Mouse (Mus musculus): ENCODE results near the gene Slc12a8.
"Not testable (repeated sequence)": the region's sequence is repeated elsewhere in the genome, so short reads cannot be mapped to it uniquely, and the experiment has no call there.

The Slc12a8 gene

GRCm38 (mm10) chr16:33516807-33517565 lies at the start of gene Slc12a8:
TSS of gene Slc12a8 (plus strand) at chr16:33517328.
- peak; percentile 37 to 51 for DNase-seq

GRCm38 (mm10) chr16:33467451-33467850 lies 49.7 kb upstream of the Slc12a8 start:
- peak; percentile 6 to 7 for DNase-seq

- DNase-seq = no peak
These were observed 47.2 kb upstream of the Slc12a8 start for GRCm38 (mm10) chr16:33469973-33470372.

- no peak for DNase-seq
These were observed 42.7 kb upstream of the Slc12a8 start for GRCm38 (mm10) chr16:33474381-33474780.

- no peak for DNase-seq
These were observed 37.2 kb upstream of the Slc12a8 start for GRCm38 (mm10) chr16:33479926-33480325.

- peak; percentile 42 to 54 for DNase-seq
These were observed 36.0 kb upstream of the Slc12a8 start for GRCm38 (mm10) chr16:33481148-33481547.

- no peak for DNase-seq
These were observed 34.8 kb upstream of the Slc12a8 start for GRCm38 (mm10) chr16:33482309-33482708.

GRCm38 (mm10) chr16:33487709-33488108 lies 29.4 kb upstream of the Slc12a8 start:
- no peak for DNase-seq

- DNase-seq = no peak
These were observed 22.8 kb upstream of the Slc12a8 start for GRCm38 (mm10) chr16:33494374-33494773.

- no peak for DNase-seq
These were observed 9.0 kb upstream of the Slc12a8 start for GRCm38 (mm10) chr16:33508082-33508481.

- DNase-seq = not testable (repeated sequence)
These were observed 7.9 kb upstream of the Slc12a8 start for GRCm38 (mm10) chr16:33509231-33509630.

GRCm38 (mm10) chr16:33510856-33511255 lies 6.3 kb upstream of the Slc12a8 start:
- DNase-seq = not testable (repeated sequence)

- no peak for DNase-seq
These were observed 4.6 kb upstream of the Slc12a8 start for GRCm38 (mm10) chr16:33512555-33512954.

- no peak for DNase-seq
These were observed 499 bp downstream of the Slc12a8 start for GRCm38 (mm10) chr16:33517627-33518026.

GRCm38 (mm10) chr16:33518236-33518635 lies 1.1 kb downstream of the Slc12a8 start:
- DNase-seq = no peak

- DNase-seq = no peak
These were observed 2.9 kb downstream of the Slc12a8 start for GRCm38 (mm10) chr16:33519916-33520568.

GRCm38 (mm10) chr16:33522516-33522915 lies 5.4 kb downstream of the Slc12a8 start:
- no peak for DNase-seq

GRCm38 (mm10) chr16:33523571-33523970 lies 6.4 kb downstream of the Slc12a8 start:
- DNase-seq = no peak

GRCm38 (mm10) chr16:33529502-33530454 lies 12.7 kb downstream of the Slc12a8 start:
- DNase-seq = peak in 1 of 2 experiments; percentile 40

GRCm38 (mm10) chr16:33531184-33531583 lies 14.1 kb downstream of the Slc12a8 start:
- DNase-seq = peak in 1 of 2 experiments; percentile 13

- DNase-seq = no peak
These were observed 19.3 kb downstream of the Slc12a8 start for GRCm38 (mm10) chr16:33536456-33536855.

GRCm38 (mm10) chr16:33537499-33538225 lies 20.5 kb downstream of the Slc12a8 start:
- no peak for DNase-seq

All from kidney, postnatal 4 days (tissue).